Mouse (Mus musculus): ENCODE results near the gene Ppargc1a.

Ppargc1a gene

DNA sequence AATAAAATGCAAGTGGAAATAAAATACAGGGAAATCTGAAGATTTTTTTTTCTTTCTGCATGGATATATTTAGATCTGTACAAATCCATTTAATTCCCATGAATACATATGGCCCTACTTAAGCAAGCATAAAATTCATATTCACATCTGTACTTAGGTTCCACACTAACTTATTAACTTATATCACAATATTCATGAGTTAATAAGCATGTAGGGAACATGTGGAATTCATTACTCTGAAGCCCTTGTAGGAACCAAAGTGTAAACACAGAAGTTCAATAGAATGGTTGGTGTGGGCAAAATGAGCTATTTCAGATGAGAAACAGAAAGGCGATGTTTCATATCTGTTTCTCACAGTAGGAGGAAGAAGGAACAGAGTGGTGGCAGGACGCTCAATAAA, 62.9 kb downstream of the Ppargc1a start:
- no peak for DNase-seq (ENCODE audit: low spot score in 2 of 2)

DNA sequence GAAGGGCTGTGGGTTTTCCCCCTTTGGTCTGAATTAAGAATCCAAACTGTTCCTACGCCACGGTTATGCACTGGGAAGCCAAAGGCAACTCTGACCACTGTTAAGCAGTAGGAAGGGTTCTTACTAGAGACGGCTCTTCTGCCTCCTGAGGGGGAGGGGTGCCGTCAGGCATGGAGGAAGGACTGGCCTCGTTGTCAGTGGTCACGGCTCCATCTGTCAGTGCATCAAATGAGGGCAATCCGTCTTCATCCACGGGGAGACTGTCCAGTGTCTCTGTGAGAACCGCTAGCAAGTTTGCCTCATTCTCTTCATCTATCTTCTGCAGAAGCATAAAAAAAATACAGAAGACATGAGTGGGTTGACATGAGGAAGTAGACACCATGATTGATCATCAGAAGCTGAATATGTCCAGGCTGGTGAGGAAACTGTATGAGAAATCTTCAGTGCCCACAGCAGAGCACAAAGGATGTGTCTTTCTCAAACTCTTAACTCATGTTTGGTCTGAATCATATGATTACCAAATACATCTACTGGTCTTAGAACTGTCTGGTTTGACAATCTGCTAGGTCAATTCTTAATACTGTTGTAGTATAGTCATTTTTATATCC, 69.5 kb downstream of the Ppargc1a start:
- DNase-seq (ENCODE audit: low spot score in 2 of 2), result no peak

DNA sequence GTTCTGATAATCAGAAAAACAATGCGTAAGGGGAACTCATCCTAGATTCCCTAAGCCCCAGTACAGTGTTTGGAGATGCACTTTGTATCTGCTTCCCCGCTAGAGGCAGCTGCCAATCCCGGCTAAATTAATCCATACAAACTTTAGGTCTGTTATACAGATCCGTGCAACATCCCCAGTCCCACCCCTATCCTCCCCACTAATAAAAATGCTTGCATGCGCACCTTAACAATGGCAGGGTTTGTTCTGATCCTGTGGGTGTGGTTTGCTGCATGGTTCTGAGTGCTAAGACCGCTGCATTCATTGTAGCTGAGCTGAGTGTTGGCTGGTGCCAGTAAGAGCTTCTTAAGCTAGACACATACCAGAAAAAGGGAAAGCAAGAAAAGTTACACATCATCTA, 72.1 kb downstream of the Ppargc1a start:
- no peak for DNase-seq (ENCODE audit: low spot score in 2 of 2)

DNA sequence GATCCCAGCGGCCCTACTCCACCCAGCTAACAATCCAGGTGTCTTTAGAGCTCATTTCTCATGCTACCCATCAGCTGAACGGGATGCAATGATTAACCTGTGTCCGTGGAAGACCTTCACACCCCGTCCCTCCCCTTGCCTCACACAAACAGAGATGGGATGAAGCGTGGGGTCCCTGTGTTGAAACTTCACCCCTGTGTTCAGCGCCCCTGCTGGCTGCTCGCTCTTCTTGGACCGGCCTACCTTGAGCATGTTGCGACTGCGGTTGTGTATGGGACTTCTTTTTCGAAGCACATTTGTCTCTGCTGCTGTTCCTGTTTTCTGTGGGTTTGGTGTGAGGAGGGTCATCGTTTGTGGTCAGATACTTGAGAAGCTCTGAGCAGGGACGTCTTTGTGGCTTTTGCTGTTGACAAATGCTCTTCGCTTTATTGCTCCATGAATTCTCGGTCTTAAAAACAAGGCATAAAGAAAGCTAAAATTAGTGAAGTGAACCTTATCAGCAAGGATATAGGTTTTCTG, 73.1 kb downstream of the Ppargc1a start:
- no peak for DNase-seq (ENCODE audit: low spot score in 2 of 2)

DNA sequence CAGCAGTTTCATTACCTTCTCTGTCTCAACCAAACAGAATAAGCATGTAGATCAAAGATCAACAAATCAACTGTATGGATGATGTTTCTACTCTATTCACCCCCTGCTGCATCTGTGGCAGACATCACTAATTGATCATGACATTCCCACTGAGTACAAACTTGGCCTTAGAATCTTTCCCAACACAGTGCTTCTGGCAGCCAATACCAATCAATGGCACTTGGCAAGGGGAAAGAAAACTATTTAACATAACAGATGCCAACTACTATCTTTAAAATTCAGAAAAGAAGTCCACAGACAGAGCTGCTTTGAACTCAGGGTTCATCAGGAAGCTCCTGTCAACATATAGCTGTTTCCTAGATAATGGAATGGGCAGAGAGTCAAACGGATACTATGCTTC, 83.8 kb downstream of the Ppargc1a start:
- no peak for DNase-seq (ENCODE audit: low spot score in 2 of 2)

DNA sequence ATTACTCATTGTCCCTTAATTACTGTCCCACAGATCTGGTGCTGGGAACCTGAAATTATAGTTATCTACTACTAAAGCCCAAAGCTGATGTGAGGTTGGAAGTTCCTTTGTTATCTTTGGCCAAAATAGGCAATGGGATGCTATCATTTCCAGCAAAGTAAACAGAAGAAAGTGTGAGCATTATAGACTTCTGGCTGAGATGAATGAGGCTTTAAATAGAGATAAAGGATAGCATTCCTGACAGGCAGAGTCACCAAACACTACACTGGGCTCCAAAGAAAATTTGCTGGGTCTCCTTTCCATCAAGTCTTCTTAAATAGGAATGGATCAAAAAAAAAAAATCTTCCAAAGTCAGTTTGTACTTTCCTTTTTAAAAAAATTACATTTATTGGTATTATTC, 87.7 kb downstream of the Ppargc1a start:
- DNase-seq (ENCODE audit: low spot score in 2 of 2), result no peak

DNA sequence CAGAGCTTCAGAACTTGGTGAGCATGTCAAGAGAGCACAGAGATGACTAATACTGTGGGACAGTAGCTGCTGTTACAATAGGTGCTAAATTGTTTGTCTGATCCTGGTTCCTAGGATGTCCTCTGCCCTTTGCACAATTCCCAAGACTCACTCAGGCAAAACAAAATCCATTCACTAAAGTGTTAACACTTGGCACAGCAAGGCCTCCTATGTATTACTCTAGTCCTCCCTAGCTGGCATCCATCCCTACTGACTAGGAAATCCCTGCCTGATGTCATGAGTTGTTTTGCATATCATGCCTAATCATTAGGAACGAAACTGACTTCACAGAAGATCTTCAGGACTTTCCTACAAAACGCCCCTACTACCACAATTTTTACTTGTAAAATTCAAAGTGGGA, 88.1 kb downstream of the Ppargc1a start:
- DNase-seq (ENCODE audit: low spot score in 2 of 2), result no peak

DNA sequence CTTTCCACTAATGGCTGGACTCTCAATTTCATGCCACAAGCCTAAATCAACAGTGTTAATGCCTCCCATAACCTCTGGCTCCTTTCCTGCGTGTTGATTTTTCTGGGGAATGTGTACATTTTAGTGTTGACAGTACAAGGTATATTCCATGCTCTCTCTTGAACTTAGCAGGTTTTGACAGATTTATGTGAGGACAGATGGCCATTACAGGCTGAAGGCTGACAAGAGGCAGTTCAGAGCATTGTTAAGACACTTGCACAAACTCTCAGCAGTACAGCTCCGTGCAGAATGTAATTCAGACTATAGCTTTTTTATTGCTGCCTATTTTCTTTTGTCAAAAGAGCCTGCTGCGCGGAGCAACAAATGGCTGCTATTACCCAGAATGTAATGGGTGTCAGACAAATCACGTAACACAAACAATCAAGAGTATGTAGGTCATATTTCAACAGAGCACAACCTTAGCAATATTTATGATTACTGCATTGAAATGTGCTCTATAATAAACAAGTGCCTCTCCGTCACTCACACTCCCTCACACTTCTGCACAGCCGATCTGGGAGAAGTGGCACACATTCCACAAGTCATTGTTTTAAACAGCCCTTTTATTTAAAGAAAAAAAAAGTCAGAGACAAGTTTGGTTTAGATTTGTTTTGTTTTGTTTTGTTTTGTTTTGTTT, 89.1 kb downstream of the Ppargc1a start:
- no peak for DNase-seq (ENCODE audit: low spot score in 2 of 2)

DNA sequence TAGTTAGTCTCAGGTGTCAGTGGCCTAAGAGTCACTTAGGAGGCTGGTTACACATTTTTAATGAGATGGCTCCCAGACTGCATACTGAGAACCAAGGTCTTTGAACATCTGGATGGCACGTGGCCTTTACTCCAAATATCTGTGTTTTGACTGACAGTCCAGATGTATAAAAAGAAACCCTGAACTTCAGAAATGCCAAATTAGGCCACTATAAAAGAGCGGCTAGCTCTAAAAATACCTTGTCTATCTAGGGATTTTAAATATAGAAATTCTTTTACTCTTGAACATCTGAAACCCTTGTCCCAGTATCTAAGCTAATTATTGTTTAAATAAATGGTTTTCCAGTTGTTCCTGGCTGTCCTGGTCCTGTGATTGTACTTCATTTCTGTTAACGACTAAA, 90.4 kb downstream of the Ppargc1a start:
- no peak for DNase-seq (ENCODE audit: low spot score in 2 of 2)

DNA sequence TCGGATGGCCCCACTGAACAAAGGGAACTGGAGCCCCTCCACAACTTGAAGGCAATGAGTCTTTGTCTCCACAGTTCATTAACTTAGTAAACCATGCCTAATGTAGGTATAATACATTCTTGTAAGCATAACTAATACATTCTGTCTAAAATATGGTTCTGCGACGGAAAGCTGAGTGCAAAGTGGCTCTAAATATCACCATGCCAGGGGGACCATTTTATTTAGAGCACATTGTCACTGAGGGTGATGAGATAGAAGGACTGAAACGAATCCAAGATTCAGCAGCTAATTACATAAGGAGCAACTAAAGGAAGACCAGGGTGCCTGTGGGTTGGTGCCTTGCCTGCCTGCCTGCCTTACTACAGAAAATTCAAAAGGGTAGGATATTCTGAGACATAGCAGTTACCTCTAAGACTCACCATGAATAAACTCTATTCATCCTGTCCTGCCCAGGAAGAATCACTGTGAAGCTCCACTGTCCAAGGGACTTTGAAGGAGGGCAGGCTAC, 92.4 kb downstream of the Ppargc1a start:
- DNase-seq (ENCODE audit: low spot score in 2 of 2), result no peak

DNA sequence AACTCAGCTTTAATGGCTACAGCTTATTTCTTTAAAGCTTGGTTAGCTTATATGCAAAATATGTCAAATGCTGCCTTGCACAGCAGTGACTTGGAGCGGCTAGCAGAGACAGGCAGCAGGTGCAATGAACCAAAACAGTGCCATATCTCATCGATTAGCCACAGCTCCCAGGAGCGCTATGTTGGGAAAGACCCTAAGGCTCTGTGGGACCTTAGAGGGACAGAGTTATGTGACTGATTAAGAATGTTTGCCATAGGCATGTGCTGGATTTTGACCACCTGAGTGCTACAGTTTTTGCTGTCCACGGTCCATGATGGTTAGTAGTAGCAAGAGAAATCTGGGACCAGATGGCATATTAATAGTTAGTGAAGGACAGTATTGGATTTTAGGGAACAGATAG, 95.9 kb downstream of the Ppargc1a start:
- no peak for DNase-seq (ENCODE audit: low spot score in 2 of 2)

DNA sequence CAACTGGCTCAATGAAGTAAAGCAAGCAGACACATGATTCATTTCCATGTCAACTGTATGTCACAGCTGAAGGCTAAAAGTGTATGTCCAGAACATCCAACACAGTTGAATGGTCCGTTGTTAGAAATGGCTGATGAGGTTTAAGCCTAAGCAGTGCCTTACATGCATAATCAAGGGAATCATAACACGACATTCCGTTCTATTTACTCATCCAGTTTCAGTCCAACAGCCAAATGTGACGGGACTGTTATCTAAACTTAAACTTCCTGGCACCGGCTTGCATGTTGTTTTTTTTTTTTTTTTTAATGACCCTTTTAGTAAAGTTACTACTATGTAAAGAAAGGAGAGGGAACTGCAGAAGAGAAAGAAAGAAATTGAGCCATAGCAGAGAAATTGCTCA, 101.5 kb downstream of the Ppargc1a start:
- DNase-seq (ENCODE audit: low spot score in 2 of 2), result no peak

DNA sequence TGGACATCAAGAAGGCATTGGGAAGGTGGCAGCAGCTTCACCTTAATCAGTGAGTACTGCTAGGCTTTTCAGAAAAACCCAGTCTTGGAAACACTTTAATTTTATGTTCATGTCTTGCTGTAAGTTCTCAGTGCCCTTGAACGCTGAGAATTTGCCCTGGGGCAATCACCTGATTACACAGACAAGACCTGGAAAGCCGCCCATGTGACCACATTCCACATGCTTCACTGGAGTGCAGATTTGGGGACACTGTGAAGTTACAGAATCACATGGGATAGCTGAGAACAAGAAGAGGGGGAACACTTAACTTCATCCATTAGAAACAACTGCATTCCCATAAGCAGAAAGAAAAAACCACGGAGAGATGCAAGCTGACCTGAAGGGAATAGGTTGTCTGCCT, 115.5 kb downstream of the Ppargc1a start:
- DNase-seq (ENCODE audit: low spot score in 2 of 2), result no peak

DNA sequence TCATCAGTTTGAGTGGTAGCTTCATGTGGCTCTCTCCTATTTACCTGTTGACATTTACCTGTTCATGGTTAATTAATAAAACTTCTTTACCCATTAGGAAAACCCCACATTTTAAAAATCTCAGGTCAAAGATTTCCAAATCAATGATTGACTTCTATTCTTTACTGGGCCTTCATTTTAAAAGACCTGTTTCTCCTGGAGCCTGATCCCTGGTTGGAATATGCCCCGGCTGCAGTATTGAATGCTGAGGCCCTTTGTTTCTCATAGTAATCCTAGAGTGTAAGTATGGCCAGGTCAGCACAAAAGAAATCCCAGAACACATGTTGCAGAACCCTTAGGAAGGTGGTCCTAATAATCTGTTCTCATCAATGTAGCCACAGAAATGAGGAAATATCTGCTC, 119.9 kb downstream of the Ppargc1a start:
- no peak for DNase-seq (ENCODE audit: low spot score in 2 of 2)

DNA sequence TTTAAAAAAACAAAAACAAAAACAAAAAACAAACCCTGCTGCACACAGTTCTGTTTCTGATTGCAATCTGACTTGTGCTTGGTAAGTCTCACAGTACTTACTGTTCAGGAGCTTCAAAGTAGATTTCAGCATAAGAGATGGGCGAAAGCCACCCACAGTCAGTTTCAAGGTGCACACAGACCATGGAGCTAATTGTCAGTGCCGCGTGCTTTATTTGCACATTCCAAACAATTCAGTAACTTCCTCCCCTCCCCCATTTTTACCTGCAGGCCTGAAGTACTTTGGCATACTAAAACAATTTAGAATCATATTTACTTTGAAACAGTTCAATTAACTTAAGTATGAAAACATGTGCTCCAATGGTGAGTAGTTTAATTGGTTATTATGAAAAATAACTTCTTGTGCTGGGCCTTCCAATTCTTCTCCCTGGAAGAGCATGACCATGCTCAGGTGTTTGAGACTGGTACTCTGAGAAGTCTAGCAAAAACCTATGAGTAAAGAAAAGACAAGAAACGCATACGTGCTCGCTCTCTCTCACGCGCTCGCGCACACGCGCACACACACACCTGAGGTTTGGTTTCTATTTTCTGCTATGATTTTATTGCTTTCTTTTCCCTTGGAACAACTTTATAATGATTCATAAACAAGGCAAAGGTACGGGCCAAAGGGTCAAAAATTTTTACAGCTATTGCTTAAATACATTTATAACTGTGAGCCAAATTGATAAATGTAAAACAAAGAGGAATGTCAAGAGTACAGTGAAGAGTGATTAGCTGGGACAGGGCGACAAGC, 121.0 kb downstream of the Ppargc1a start:
- no peak for DNase-seq (ENCODE audit: low spot score in 2 of 2)

DNA sequence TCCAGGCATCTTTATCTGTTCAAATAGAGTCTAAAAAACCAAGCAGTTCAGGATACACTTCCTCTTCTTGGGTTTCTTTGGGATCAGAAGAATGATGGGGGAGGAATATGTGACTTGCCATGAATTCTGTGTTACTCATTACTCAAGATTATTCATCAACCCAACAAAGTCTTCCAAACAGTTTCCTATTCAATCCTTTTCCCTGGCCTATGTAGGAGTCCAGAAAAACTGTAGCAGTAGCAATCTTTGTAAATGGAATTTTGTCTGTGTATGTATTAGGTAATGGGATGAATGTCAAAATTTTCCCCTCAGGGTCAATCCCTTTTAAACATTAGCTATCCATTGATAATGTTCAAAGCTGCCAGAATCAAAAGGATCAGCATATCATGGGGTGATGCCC, 121.8 kb downstream of the Ppargc1a start:
- DNase-seq (ENCODE audit: low spot score in 2 of 2), result no peak

DNA sequence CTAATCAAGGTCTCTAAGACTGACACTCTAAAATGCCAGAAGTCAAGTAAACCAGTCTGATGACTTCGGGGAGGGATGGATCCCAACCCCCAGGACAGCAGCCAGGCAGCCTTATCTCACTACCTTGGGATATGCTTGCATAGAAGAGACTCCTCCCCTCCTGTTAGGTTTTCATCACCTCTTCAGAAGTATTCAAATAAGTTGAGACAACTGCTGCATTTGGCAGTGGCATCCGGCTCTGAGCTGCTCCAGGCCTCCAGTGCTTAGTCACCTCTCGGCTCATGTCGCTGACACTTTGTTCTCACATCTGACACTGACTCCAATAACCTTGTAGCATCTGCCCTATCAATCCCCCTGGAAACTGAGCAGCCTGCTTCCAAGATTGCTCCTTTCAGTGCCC, 127.8 kb downstream of the Ppargc1a start:
- DNase-seq (ENCODE audit: low spot score in 2 of 2), result no peak

DNA sequence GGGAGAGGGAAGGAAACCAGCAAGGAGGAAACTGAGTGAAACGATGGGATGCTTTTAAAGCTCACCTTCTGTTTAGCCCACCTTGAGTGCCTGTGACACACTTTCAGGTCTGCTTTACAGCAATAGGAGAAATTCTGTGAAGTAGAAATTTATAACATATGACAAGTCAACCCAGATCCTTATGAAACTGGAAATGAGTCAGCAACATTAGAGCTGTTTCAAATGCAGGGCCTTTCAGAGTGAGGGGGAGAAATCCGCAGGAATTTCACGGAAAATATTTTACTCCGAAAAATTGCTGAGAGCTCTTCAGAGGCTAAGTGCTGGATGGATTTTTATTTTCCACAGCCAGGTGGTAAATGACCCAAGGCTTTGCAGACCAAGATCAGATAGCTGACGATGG, 133.6 kb downstream of the Ppargc1a start:
- no peak for DNase-seq (ENCODE audit: low spot score in 2 of 2)

DNA sequence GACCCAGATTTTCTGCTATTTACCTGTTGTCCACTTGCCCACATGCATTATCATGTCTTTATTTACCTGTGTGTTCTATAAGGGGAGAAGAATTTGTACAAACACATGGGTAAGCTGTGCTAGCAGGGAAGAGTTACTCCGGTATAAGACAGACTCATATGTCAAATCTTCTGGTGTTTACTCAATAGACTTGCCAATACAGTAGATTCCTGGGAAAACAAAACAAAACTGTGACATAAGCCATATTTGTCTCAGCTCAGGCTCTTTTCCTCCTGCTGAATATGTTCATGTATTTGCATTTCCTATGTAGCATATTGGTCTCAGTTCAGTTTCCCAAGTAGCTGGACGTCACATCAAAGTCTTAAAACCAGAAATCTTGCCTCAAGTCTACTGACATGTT, 135.0 kb downstream of the Ppargc1a start:
- no peak for DNase-seq (ENCODE audit: low spot score in 2 of 2)

DNA sequence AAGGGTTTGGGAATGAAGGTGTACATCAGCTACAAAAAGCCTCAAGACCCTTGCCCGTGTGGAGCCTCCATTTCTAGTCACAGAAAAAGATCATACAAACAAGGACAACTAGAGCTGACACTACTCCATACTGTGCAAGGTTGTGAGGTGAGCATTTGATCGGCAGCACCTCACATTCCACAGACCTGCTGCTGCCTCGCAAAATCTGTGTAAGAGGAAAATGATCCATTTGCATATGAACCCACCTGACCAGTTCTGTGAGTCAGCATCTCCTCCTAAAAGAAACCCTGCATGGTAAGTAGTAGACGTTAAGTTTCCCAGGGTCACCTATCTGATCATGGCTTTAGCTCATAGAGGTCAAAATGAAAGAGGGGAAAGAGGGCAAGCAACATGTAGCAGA, 135.5 kb downstream of the Ppargc1a start:
- no peak for DNase-seq (ENCODE audit: low spot score in 2 of 2)

DNA sequence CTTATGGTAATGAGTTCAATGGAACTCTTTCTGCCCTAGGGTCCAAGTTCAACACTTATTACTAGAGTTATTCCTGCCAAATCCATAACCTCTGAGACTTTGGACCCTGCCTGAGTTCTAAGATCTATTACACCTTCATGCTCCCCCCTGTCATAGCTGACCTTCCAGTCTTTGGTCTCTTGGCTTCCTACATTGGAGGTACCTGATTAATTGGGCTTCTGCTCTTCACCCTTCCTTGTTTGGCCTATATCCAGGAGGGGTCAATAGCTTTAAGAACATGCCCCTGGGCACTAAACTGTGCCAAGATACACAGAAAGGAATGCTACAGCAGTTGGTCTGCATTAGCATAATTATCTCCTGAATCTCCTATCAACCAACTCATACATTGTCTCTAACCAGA, 141.1 kb downstream of the Ppargc1a start:
- no peak for DNase-seq (ENCODE audit: low spot score in 2 of 2)

DNA sequence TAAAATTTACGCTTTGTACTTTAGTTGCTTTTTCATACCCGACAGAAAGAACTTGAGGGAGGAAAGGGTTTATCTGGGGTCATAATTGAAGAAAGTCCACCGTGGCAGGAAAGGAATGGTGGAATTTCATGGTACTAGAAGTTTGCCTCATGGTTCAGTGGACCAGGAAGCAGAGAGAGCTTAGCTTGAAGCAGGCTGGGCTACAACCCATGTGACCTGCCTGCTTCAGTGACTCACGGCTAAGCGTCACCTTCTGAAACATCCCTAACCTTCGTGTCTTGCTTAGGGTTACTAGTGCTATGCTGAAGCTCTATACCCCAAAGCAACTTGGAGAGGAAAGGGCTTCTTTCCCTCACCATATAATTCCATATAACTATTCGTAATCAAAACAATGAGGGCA, 151.1 kb downstream of the Ppargc1a start:
- no peak for DNase-seq (ENCODE audit: low spot score in 2 of 2)

DNA sequence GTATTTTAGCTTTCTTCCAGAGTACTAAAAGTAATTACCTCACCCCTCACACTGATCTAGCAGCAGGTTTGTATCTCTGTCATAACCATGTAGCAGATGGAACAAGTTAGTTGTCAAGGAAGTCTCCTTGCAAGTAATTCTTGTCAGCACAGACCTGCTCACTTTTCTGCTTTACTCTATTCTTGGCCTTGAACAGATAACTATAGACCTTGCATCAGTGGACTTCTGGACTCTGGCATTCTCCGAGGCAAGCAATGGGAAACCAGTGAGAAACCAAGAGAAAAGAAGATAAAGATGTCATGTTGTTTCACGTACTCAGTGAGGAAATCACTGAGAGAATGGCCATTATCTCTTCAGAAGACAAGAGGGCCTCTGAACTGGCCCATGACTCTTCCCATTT, 152.1 kb downstream of the Ppargc1a start:
- no peak for DNase-seq (ENCODE audit: low spot score in 2 of 2)

Data from right cerebral cortex, postnatal 36 days (tissue).